Mouse (Mus musculus): Measurements from ENCODE around the gene Cux1. TPM values are rescaled to one million over a fixed set of nuclear protein-coding genes. Genes with fewer than 3 reads are reported as not detected.

The Cux1 gene
- polyA plus RNA-seq, 1 experiment from 2014 or later, result 68.9 TPM

- Histone ChIP-seq H3K27me3 (replicated peaks) (no peaks in the 10 kb centered on the region), H3K9ac (no peak overlapping the region), H3K36me3 (peaks cover 61% of the 10 kb centered on the region), H3K4me2 (no peak overlapping the region), H3K27ac (replicated peaks) (peak overlapping the region; percentile 73), H3K4me3 (no peak overlapping the region), H3K9me3 (no peaks in the 10 kb centered on the region), H3K4me1 (peaks cover 58% of the 10 kb centered on the region)
- no peak for ATAC-seq (ENCODE audit: extremely low read depth, insufficient number of reproducible peaks, low FRiP score, low TSS enrichment)
- 78% methylated on average over 2 of the region's 2 CpGs for WGBS
Measured at GRCm38 (mm10) chr5:136292361-136292760, 274.9 kb downstream of the Cux1 start.

- no peak overlapping the region for H3K4me3 ChIP-seq
- WGBS, result 87% methylated on average over 2 of the region's 2 CpGs
- no peak overlapping the region for H3K9ac ChIP-seq
- no peaks in the 10 kb centered on the region for H3K9me3 ChIP-seq
- ATAC-seq (ENCODE audit: extremely low read depth, insufficient number of reproducible peaks, low FRiP score, low TSS enrichment), result no peak
- no peak overlapping the region for H3K4me2 ChIP-seq
- peaks cover 58% of the 10 kb centered on the region for H3K4me1 ChIP-seq
- H3K36me3 ChIP-seq, result peaks cover 56% of the 10 kb centered on the region
- no peak overlapping the region for H3K27ac ChIP-seq (replicated peaks)
- no peaks in the 10 kb centered on the region for H3K27me3 ChIP-seq (replicated peaks)
Measured at GRCm38 (mm10) chr5:136291562-136291961, 275.7 kb downstream of the Cux1 start.

- Histone ChIP-seq H3K4me1 (peaks cover 58% of the 10 kb centered on the region), H3K4me3 (no peak overlapping the region), H3K27me3 (replicated peaks) (no peaks in the 10 kb centered on the region), H3K4me2 (no peak overlapping the region), H3K9ac (no peak overlapping the region), H3K36me3 (peaks cover 57% of the 10 kb centered on the region), H3K9me3 (no peaks in the 10 kb centered on the region), H3K27ac (replicated peaks) (no peak overlapping the region)
- 78% methylated on average over 3 of the region's 3 CpGs for WGBS
- ATAC-seq (ENCODE audit: extremely low read depth, insufficient number of reproducible peaks, low FRiP score, low TSS enrichment), result no peak
Measured at GRCm38 (mm10) chr5:136289776-136290175, 277.5 kb downstream of the Cux1 start.

- Histone ChIP-seq H3K36me3 (peaks cover 63% of the 10 kb centered on the region), H3K9ac (no peak overlapping the region), H3K27me3 (replicated peaks) (no peaks in the 10 kb centered on the region), H3K4me3 (no peak overlapping the region), H3K27ac (replicated peaks) (peak overlapping the region; percentile 25; the same call in 1 of the 2 replicates), H3K4me1 (peaks cover 53% of the 10 kb centered on the region), H3K4me2 (no peak overlapping the region), H3K9me3 (no peaks in the 10 kb centered on the region)
- 59% methylated on average over 6 of the region's 6 CpGs for WGBS
- ATAC-seq (ENCODE audit: extremely low read depth, insufficient number of reproducible peaks, low FRiP score, low TSS enrichment), result no peak
Measured at GRCm38 (mm10) chr5:136288351-136289081, 278.8 kb downstream of the Cux1 start.

GRCm38 (mm10) chr5:136286566-136286965 lies 280.7 kb downstream of the Cux1 start:
- no peak overlapping the region for H3K4me2 ChIP-seq
- no peak overlapping the region for H3K9ac ChIP-seq
- no peak overlapping the region for H3K27ac ChIP-seq (replicated peaks)
- no peaks in the 10 kb centered on the region for H3K27me3 ChIP-seq (replicated peaks)
- no peak overlapping the region for H3K4me3 ChIP-seq
- no peak for ATAC-seq (ENCODE audit: extremely low read depth, insufficient number of reproducible peaks, low FRiP score, low TSS enrichment)
- WGBS, result 79% methylated on average over 6 of the region's 6 CpGs
- H3K4me1 ChIP-seq, result peaks cover 35% of the 10 kb centered on the region
- H3K36me3 ChIP-seq, result peaks cover 79% of the 10 kb centered on the region
- no peaks in the 10 kb centered on the region for H3K9me3 ChIP-seq

GRCm38 (mm10) chr5:136285106-136285505 lies 282.2 kb downstream of the Cux1 start:
- 81% methylated on average over 7 of the region's 7 CpGs for WGBS
- Histone ChIP-seq H3K9me3 (no peaks in the 10 kb centered on the region), H3K27ac (replicated peaks) (no peak overlapping the region), H3K9ac (no peak overlapping the region), H3K4me1 (peaks cover 24% of the 10 kb centered on the region), H3K4me3 (no peak overlapping the region), H3K4me2 (no peak overlapping the region), H3K36me3 (peaks cover 78% of the 10 kb centered on the region), H3K27me3 (replicated peaks) (no peaks in the 10 kb centered on the region)
- ATAC-seq (ENCODE audit: extremely low read depth, insufficient number of reproducible peaks, low FRiP score, low TSS enrichment), result no peak

GRCm38 (mm10) chr5:136281351-136281750 lies 285.9 kb downstream of the Cux1 start:
- ATAC-seq (ENCODE audit: extremely low read depth, insufficient number of reproducible peaks, low FRiP score, low TSS enrichment), result no peak
- 0 out of 2 replicates have a peak, but pooled peaks cover 3% of the 10 kb centered on the region for H3K4me1 ChIP-seq
- no peaks in the 10 kb centered on the region for H3K9me3 ChIP-seq
- H3K27me3 ChIP-seq (replicated peaks), result no peaks in the 10 kb centered on the region
- H3K4me3 ChIP-seq, result no peak overlapping the region
- H3K9ac ChIP-seq, result no peak overlapping the region
- peaks cover 98% of the 10 kb centered on the region for H3K36me3 ChIP-seq
- 58% methylated on average over 6 of the region's 6 CpGs for WGBS
- H3K4me2 ChIP-seq, result no peak overlapping the region
- H3K27ac ChIP-seq (replicated peaks), result no peak overlapping the region

- H3K9ac ChIP-seq, result no peak overlapping the region
- ATAC-seq (ENCODE audit: extremely low read depth, insufficient number of reproducible peaks, low FRiP score, low TSS enrichment), result no peak
- no peak overlapping the region for H3K4me3 ChIP-seq
- WGBS, result 85% methylated on average over 43 of the region's 43 CpGs
- no peaks in the 10 kb centered on the region for H3K27me3 ChIP-seq (replicated peaks)
- no peaks in the 10 kb centered on the region for H3K9me3 ChIP-seq
- peaks cover 9% of the 10 kb centered on the region; the same call in 1 of the 2 replicates for H3K4me1 ChIP-seq
- no peak overlapping the region for H3K27ac ChIP-seq (replicated peaks)
- peaks cover 84% of the 10 kb centered on the region for H3K36me3 ChIP-seq
- H3K4me2 ChIP-seq, result no peak overlapping the region
Measured at GRCm38 (mm10) chr5:136274739-136275138, 292.6 kb downstream of the Cux1 start.

- H3K4me2 ChIP-seq, result no peak overlapping the region
- H3K27me3 ChIP-seq (replicated peaks), result no peaks in the 10 kb centered on the region
- H3K4me1 ChIP-seq, result peaks cover 16% of the 10 kb centered on the region; the same call in 1 of the 2 replicates
- no peak overlapping the region for H3K9ac ChIP-seq
- ATAC-seq (ENCODE audit: extremely low read depth, insufficient number of reproducible peaks, low FRiP score, low TSS enrichment), result no peak
- 66% methylated on average over 4 of the region's 4 CpGs for WGBS
- no peak overlapping the region for H3K4me3 ChIP-seq
- peaks cover 36% of the 10 kb centered on the region for H3K36me3 ChIP-seq
- H3K27ac ChIP-seq (replicated peaks), result no peak overlapping the region
- H3K9me3 ChIP-seq, result no peaks in the 10 kb centered on the region
Measured at GRCm38 (mm10) chr5:136269937-136270336, 297.4 kb downstream of the Cux1 start.

GRCm38 (mm10) chr5:136266077-136266476 lies 301.2 kb downstream of the Cux1 start:
- peaks cover under 1% of the 10 kb centered on the region; the same call in 1 of the 2 replicates for H3K36me3 ChIP-seq
- WGBS, result 57% methylated on average over 7 of the region's 7 CpGs

GRCm38 (mm10) chr5:136263342-136263741 lies 303.9 kb downstream of the Cux1 start:
- H3K9me3 ChIP-seq, result no peaks in the 10 kb centered on the region
- H3K4me1 ChIP-seq, result 0 out of 2 replicates have a peak, but pooled peaks cover 6% of the 10 kb centered on the region

More at GRCm38 (mm10) chr5:136266077-136266476, 301.2 kb downstream of the Cux1 start:
- no peaks in the 10 kb centered on the region for H3K9me3 ChIP-seq
- H3K9ac ChIP-seq, result no peak overlapping the region
- H3K27me3 ChIP-seq (replicated peaks), result no peaks in the 10 kb centered on the region
- ATAC-seq (ENCODE audit: extremely low read depth, insufficient number of reproducible peaks, low FRiP score, low TSS enrichment), result no peak
- peaks cover 16% of the 10 kb centered on the region; the same call in 1 of the 2 replicates for H3K4me1 ChIP-seq
- no peak overlapping the region for H3K27ac ChIP-seq (replicated peaks)
- no peak overlapping the region for H3K4me2 ChIP-seq
- H3K4me3 ChIP-seq, result no peak overlapping the region

GRCm38 (mm10) chr5:136258919-136259318 lies 308.4 kb downstream of the Cux1 start:
- Histone ChIP-seq H3K9me3 (no peaks in the 10 kb centered on the region), H3K4me2 (no peak overlapping the region), H3K27ac (replicated peaks) (no peak overlapping the region), H3K27me3 (replicated peaks) (no peaks in the 10 kb centered on the region), H3K4me1 (no peaks in the 10 kb centered on the region), H3K4me3 (no peak overlapping the region), H3K36me3 (peaks cover 14% of the 10 kb centered on the region), H3K9ac (0 out of 2 replicates have a peak overlapping the region, but pooled peaks have one; percentile 34)
- ATAC-seq (ENCODE audit: extremely low read depth, insufficient number of reproducible peaks, low FRiP score, low TSS enrichment), result no peak
- WGBS, result 27% methylated on average over 6 of the region's 6 CpGs

More at GRCm38 (mm10) chr5:136263342-136263741, 303.9 kb downstream of the Cux1 start:
- no peak overlapping the region for H3K4me3 ChIP-seq
- no peak overlapping the region for H3K9ac ChIP-seq
- H3K4me2 ChIP-seq, result no peak overlapping the region
- H3K27ac ChIP-seq (replicated peaks), result no peak overlapping the region
- 71% methylated on average over 4 of the region's 4 CpGs for WGBS
- H3K27me3 ChIP-seq (replicated peaks), result no peaks in the 10 kb centered on the region
- H3K36me3 ChIP-seq, result no peaks in the 10 kb centered on the region; the same call in 1 of the 2 replicates
- no peak for ATAC-seq (ENCODE audit: extremely low read depth, insufficient number of reproducible peaks, low FRiP score, low TSS enrichment)
